Mouse (Mus musculus): ENCODE measurements at regions not wholly inside any gene's neighbourhood (a gene's known extent, or its start where the extent isn't known, plus 50 kb on each side); places are given as distances from the start of the nearest gene placed in this dataset.

- TF ChIP-seq EP300 (optimal IDR thresholded peaks at IDR 0.05): no peak
- no peak for TF ChIP-seq CTCF (IDR thresholded peaks at IDR 0.05; ENCODE audit: low read depth)
Measured at GRCm38 (mm10) chr8:62250551-62250950, 127.6 kb upstream of the Anxa10 start.
